Mouse (Mus musculus) limb, embryonic 14.5 days (tissue): ENCODE results near the gene Dppa5a. TPM values are rescaled to one million over a fixed set of nuclear protein-coding genes. Genes with fewer than 3 reads are reported as not detected.

Experiments
- ATAC-seq: fragments of 200-750 bp; cut with Nextera tagmentation; 2 replicates; pipeline ENCODE4 v1.8.0; 2017; ENCODE audit warnings: low read depth, moderate number of reproducible peaks, moderate TSS enrichment; ENCODE audit not compliant: low FRiP score
- DNase-seq: peaks from one replicate; pipeline ENCODE4 v3.0.0-alpha.2; 2015; ENCODE audit warnings: low spot score
- H3K27ac ChIP-seq: fragments of 300-500 bp; sonication (generic); replicated peaks from 2 replicates; pipeline ENCODE4 v1.5.1; 2014; ENCODE audit warnings: low read depth, mild to moderate bottlenecking, low read length, moderate library complexity, mixed read lengths
- H3K27me3 ChIP-seq: fragments of 300-500 bp; sonication (generic); 2 replicates; pipeline ENCODE4 v1.6.1; 2014; ENCODE audit warnings: low read length, mixed read lengths; ENCODE audit not compliant: control insufficient read depth, insufficient read depth
- H3K36me3 ChIP-seq: fragments of 300-500 bp; sonication (generic); 2 replicates; pipeline ENCODE4 v1.6.1; 2014; ENCODE audit warnings: mild to moderate bottlenecking, low read length, moderate library complexity, mixed read lengths; ENCODE audit not compliant: control insufficient read depth, insufficient read depth
- H3K4me1 ChIP-seq: fragments of 300-500 bp; sonication (generic); 2 replicates; pipeline ENCODE4 v1.6.1; 2014; ENCODE audit warnings: antibody characterized with exemption, low read length, mixed read lengths; ENCODE audit not compliant: control insufficient read depth, insufficient read depth
- H3K4me2 ChIP-seq: fragments of 300-500 bp; sonication (generic); replicated peaks from 2 replicates; pipeline ENCODE4 v1.6.1; 2014; ENCODE audit warnings: low read depth, mild to moderate bottlenecking, low read length, moderate library complexity; ENCODE audit not compliant: severe bottlenecking
- H3K4me3 ChIP-seq: fragments of 300-500 bp; sonication (generic); replicated peaks from 2 replicates; pipeline ENCODE4 v1.5.1; 2014; ENCODE audit warnings: low read length
- H3K9ac ChIP-seq: fragments of 300-500 bp; sonication (generic); 2 replicates; pipeline ENCODE4 v1.6.1; 2014; ENCODE audit warnings: mild to moderate bottlenecking, low read depth, low read length, moderate library complexity; ENCODE audit not compliant: severe bottlenecking
- H3K9me3 ChIP-seq: fragments of 300-500 bp; sonication (generic); 2 replicates; pipeline ENCODE4 v1.6.1; 2016; ENCODE audit warnings: low read length; ENCODE audit not compliant: control insufficient read depth
- POLR2A ChIP-seq: fragments of 200-500 bp; IDR thresholded peaks from 2 replicates; pipeline ENCODE4 v1.8.0; 2012; ENCODE audit warnings: inconsistent platforms, mild to moderate bottlenecking, moderate library complexity, borderline replicate concordance; ENCODE audit not compliant: insufficient read depth, insufficient read length; ENCODE audit errors: extremely low read depth
- WGBS: fragments of 180-500 bp; shearing (Covaris S2); extraction: QIAGEN DNeasy Blood & Tissue Kit; methylation state at CpG from one replicate; pipeline ENCODE4 v1.1.7; 2014; 5-methylcytosine and 5-hydroxymethylcytosine counted together
- polyA plus RNA-seq, 2 experiments: library from polyadenylated mRNA; depleted of rRNA in 1 of 2; stranded (reverse) in 1 of 2; unstranded in 1 of 2; fragments of >200 nt; fragmentation: Nextera tagmentation in 1 of 2; extraction: Ambion mirVana in 1 of 2; gene quantifications; 2 replicates each; pipeline versions ENCODE4 v1.2.1 to v1.2.3; 2012 to 2014

The Dppa5a gene
- polyA plus RNA-seq, 2 experiments: 0.76 to 0.92 TPM

- Histone ChIP-seq H3K27me3 (no peaks in the 10 kb centered on the region), H3K4me1 (peaks cover 4% of the 10 kb centered on the region), H3K4me2 (no peak overlapping the region), H3K9me3 (no peaks in the 10 kb centered on the region), H3K27ac (no peak overlapping the region), H3K9ac (no peak overlapping the region), H3K4me3 (no peak overlapping the region), H3K36me3 (no peaks in the 10 kb centered on the region)
- DNase-seq: no peak
- WGBS: 81% methylated on average over 10 of the region's 10 CpGs
- no peak for ATAC-seq
- no peak for TF ChIP-seq POLR2A
Measured at GRCm38 (mm10) chr9:78372827-78373504, 5.0 kb upstream of the Dppa5a start.

DNA sequence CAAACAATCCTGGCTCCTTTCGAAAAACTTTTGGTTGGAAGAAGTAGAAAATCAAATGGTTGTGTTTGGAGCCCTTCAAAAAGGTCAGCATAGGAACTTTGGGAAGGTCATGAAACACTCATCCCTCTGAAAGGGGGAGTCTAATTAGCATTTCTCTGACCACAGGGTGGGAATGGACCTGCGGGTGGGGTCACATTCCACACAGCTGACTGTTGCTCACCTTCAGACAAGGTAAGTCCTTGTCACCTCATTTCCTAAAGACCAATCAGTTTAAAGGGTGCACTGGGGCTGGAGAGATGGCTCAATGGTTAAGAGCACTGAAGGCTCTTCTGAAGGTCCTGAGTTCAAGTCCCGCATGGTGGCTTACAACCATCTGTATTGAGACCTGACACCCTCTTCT lies 3.5 kb upstream of the Dppa5a start:
- Histone ChIP-seq H3K4me1 (no peaks in the 10 kb centered on the region), H3K9me3 (no peaks in the 10 kb centered on the region), H3K4me2 (no peak overlapping the region), H3K27me3 (no peaks in the 10 kb centered on the region), H3K4me3 (no peak overlapping the region), H3K9ac (no peak overlapping the region), H3K27ac (no peak overlapping the region), H3K36me3 (no peaks in the 10 kb centered on the region)
- no peak for ATAC-seq
- 94% methylated on average over 3 of the region's 3 CpGs for WGBS
- TF ChIP-seq POLR2A: no peak
- DNase-seq: no peak

DNA sequence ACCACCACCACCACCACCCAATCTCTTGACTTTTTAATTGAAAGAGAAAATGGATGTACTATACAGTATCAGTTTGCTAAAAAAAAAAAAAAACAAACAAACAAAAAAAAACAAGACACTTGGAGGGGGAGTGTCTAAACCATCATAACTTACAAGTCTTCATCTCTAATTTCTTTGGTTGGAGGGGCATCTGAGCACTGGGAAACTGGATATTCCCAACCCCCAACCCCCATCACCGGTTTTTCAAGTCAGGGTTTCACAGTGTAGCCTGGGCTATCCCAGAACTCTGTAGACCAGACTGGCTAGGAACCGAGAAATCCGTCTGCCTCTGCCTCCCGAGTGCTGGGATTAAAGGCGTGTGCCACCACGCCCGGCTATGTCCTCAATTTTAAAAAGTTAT lies 1.8 kb upstream of the Dppa5a start:
- Histone ChIP-seq H3K9me3 (no peaks in the 10 kb centered on the region), H3K9ac (no peak overlapping the region), H3K4me2 (no peak overlapping the region), H3K4me1 (no peaks in the 10 kb centered on the region), H3K4me3 (no peak overlapping the region), H3K27ac (no peak overlapping the region), H3K27me3 (no peaks in the 10 kb centered on the region), H3K36me3 (no peaks in the 10 kb centered on the region)
- TF ChIP-seq POLR2A: no peak
- WGBS: 88% methylated on average over 7 of the region's 7 CpGs
- DNase-seq (no peak), ATAC-seq (no peak)

GRCm38 (mm10) chr9:78369349-78369748 lies 1.4 kb upstream of the Dppa5a start:
- Histone ChIP-seq H3K4me3 (no peak overlapping the region), H3K4me1 (no peaks in the 10 kb centered on the region), H3K9me3 (no peaks in the 10 kb centered on the region), H3K27ac (no peak overlapping the region), H3K36me3 (no peaks in the 10 kb centered on the region), H3K4me2 (no peak overlapping the region), H3K9ac (no peak overlapping the region), H3K27me3 (no peaks in the 10 kb centered on the region)
- TF ChIP-seq POLR2A: no peak
- DNase-seq: no peak
- 91% methylated on average over 2 of the region's 2 CpGs for WGBS
- ATAC-seq: no peak

GRCm38 (mm10) chr9:78368671-78369293 lies 805 bp upstream of the Dppa5a start:
- Histone ChIP-seq H3K36me3 (no peaks in the 10 kb centered on the region), H3K27ac (no peak overlapping the region), H3K4me2 (no peak overlapping the region), H3K9ac (no peak overlapping the region), H3K27me3 (no peaks in the 10 kb centered on the region), H3K4me3 (no peak overlapping the region), H3K9me3 (no peaks in the 10 kb centered on the region), H3K4me1 (no peaks in the 10 kb centered on the region)
- no peak for DNase-seq
- no peak for ATAC-seq
- 56% methylated on average over 3 of the region's 3 CpGs for WGBS
- TF ChIP-seq POLR2A: no peak
